Mouse (Mus musculus) embryonic facial prominence, embryonic 14.5 days (tissue): ENCODE data around the gene Mcf2l. TPM values are rescaled to one million over a fixed set of nuclear protein-coding genes. Genes with fewer than 3 reads are reported as not detected.

Experiments
- ATAC-seq: fragments of 200-750 bp; cut with Nextera tagmentation; 2 replicates; pipeline ENCODE4 v1.8.0; 2017; ENCODE audit warnings: low read depth, moderate number of reproducible peaks, moderate TSS enrichment
- DNase-seq: peaks from one replicate; pipeline ENCODE4 v3.0.0-alpha.2; 2015; ENCODE audit warnings: low spot score
- H3K27ac ChIP-seq: fragments of 300-500 bp; sonication (generic); replicated peaks from 2 replicates; pipeline ENCODE4 v1.5.1; 2014; ENCODE audit warnings: low read depth, mild to moderate bottlenecking, low read length, moderate library complexity
- H3K27me3 ChIP-seq: fragments of 300-500 bp; sonication (generic); replicated peaks from 2 replicates; pipeline ENCODE4 v1.6.1; 2014; ENCODE audit warnings: low read length; ENCODE audit not compliant: control insufficient read depth, insufficient read depth
- H3K36me3 ChIP-seq: fragments of 300-500 bp; sonication (generic); 2 replicates; pipeline ENCODE4 v1.6.1; 2014; ENCODE audit warnings: low read length, mixed read lengths; ENCODE audit not compliant: control insufficient read depth, insufficient read depth
- H3K4me1 ChIP-seq: fragments of 300-500 bp; sonication (generic); 2 replicates; pipeline ENCODE4 v1.6.1; 2014; ENCODE audit warnings: antibody characterized with exemption, low read length; ENCODE audit not compliant: control insufficient read depth, insufficient read depth
- H3K4me2 ChIP-seq: fragments of 300-500 bp; sonication (generic); 2 replicates; pipeline ENCODE4 v1.6.1; 2014; ENCODE audit warnings: low read depth, mild to moderate bottlenecking, low read length, moderate library complexity, mixed read lengths
- H3K4me3 ChIP-seq: fragments of 300-500 bp; sonication (generic); 2 replicates; pipeline ENCODE4 v1.5.1; 2014; ENCODE audit warnings: low read depth, mild to moderate bottlenecking, low read length
- H3K9ac ChIP-seq: fragments of 300-500 bp; sonication (generic); 2 replicates; pipeline ENCODE4 v1.6.1; 2014; ENCODE audit warnings: low read depth, mild to moderate bottlenecking, low read length, moderate library complexity, mixed read lengths
- H3K9me3 ChIP-seq: fragments of 300-500 bp; sonication (generic); 2 replicates; pipeline ENCODE4 v1.6.1; 2016; ENCODE audit warnings: low read length; ENCODE audit not compliant: control insufficient read depth
- WGBS: fragments of 180-500 bp; shearing (Covaris S2); extraction: QIAGEN DNeasy Blood & Tissue Kit; methylation state at CpG from one replicate; pipeline ENCODE4 v1.1.7; 2014; 5-methylcytosine and 5-hydroxymethylcytosine counted together
- polyA plus RNA-seq: library from polyadenylated mRNA; unstranded; fragments of >200 nt; fragmentation: Nextera tagmentation; extraction: Ambion mirVana; gene quantifications from 2 replicates; pipeline ENCODE4 v1.2.1, GENCODE M21; 2014

Gene Mcf2l
- polyA plus RNA-seq, 1 experiment from 2014 or later, result 20.3 TPM

GRCm38 (mm10) chr8:12978308-12978707, 104.7 kb downstream of the Mcf2l start:
- 67% methylated on average over 2 of the region's 2 CpGs for WGBS
- DNase-seq (no peak), ATAC-seq (no peak)
- Histone ChIP-seq H3K27me3 (no peaks in the 10 kb centered on the region), H3K4me1 (no peaks in the 10 kb centered on the region), H3K4me3 (no peak overlapping the region), H3K9ac (no peak overlapping the region), H3K4me2 (no peak overlapping the region), H3K27ac (no peak overlapping the region), H3K36me3 (peaks cover 13% of the 10 kb centered on the region; the same call in 1 of the 2 replicates), H3K9me3 (0 out of 2 replicates have a peak, but pooled peaks cover 5% of the 10 kb centered on the region)

GRCm38 (mm10) chr8:12978726-12979125, 105.1 kb downstream of the Mcf2l start:
- Histone ChIP-seq H3K4me2 (no peak overlapping the region), H3K4me1 (no peaks in the 10 kb centered on the region), H3K9me3 (0 out of 2 replicates have a peak, but pooled peaks cover 5% of the 10 kb centered on the region), H3K27ac (no peak overlapping the region), H3K4me3 (no peak overlapping the region), H3K27me3 (no peaks in the 10 kb centered on the region), H3K9ac (no peak overlapping the region), H3K36me3 (peaks cover 12% of the 10 kb centered on the region; the same call in 1 of the 2 replicates)
- 20% methylated on average over 5 of the region's 5 CpGs for WGBS
- DNase-seq (peak; percentile 89), ATAC-seq (peak; percentile 87)

- no peak overlapping the region for H3K27ac ChIP-seq
- H3K4me2 ChIP-seq, result no peak overlapping the region
- no peak for DNase-seq
- no peak overlapping the region for H3K9ac ChIP-seq
- 0 out of 2 replicates have a peak, but pooled peaks cover 5% of the 10 kb centered on the region for H3K9me3 ChIP-seq
- H3K4me1 ChIP-seq, result no peaks in the 10 kb centered on the region
- no peaks in the 10 kb centered on the region for H3K27me3 ChIP-seq
- H3K36me3 ChIP-seq, result peaks cover 5% of the 10 kb centered on the region; the same call in 1 of the 2 replicates
- 80% methylated on average over 18 of the region's 18 CpGs for WGBS
- H3K4me3 ChIP-seq, result no peak overlapping the region
- ATAC-seq, result peak; percentile 34; the same call in 1 of the 2 replicates
Measured at GRCm38 (mm10) chr8:12983681-12984467, 110.3 kb downstream of the Mcf2l start.

GRCm38 (mm10) chr8:12984601-12985243, 111.1 kb downstream of the Mcf2l start:
- no peaks in the 10 kb centered on the region for H3K27me3 ChIP-seq
- H3K4me3 ChIP-seq, result no peak overlapping the region
- no peak overlapping the region for H3K9ac ChIP-seq
- 0 out of 2 replicates have a peak, but pooled peaks cover 5% of the 10 kb centered on the region for H3K9me3 ChIP-seq
- DNase-seq (no peak), ATAC-seq (no peak)
- no peak overlapping the region for H3K27ac ChIP-seq
- H3K36me3 ChIP-seq, result peaks cover 5% of the 10 kb centered on the region; the same call in 1 of the 2 replicates
- no peak overlapping the region for H3K4me2 ChIP-seq
- no peaks in the 10 kb centered on the region for H3K4me1 ChIP-seq
- WGBS, result 82% methylated on average over 17 of the region's 17 CpGs

GRCm38 (mm10) chr8:12985259-12985658, 111.7 kb downstream of the Mcf2l start:
- no peak overlapping the region for H3K27ac ChIP-seq

GRCm38 (mm10) chr8:12987571-12987970, 114.0 kb downstream of the Mcf2l start:
- Histone ChIP-seq H3K4me1 (no peaks in the 10 kb centered on the region), H3K9me3 (no peaks in the 10 kb centered on the region), H3K27me3 (no peaks in the 10 kb centered on the region), H3K27ac (no peak overlapping the region), H3K4me3 (no peak overlapping the region), H3K4me2 (no peak overlapping the region), H3K36me3 (peaks cover 5% of the 10 kb centered on the region; the same call in 1 of the 2 replicates), H3K9ac (no peak overlapping the region)
- 73% methylated on average over 8 of the region's 8 CpGs for WGBS
- no peak for ATAC-seq
- DNase-seq, result no peak

More at GRCm38 (mm10) chr8:12985259-12985658, 111.7 kb downstream of the Mcf2l start:
- no peak overlapping the region for H3K4me3 ChIP-seq
- no peaks in the 10 kb centered on the region for H3K4me1 ChIP-seq
- no peaks in the 10 kb centered on the region for H3K27me3 ChIP-seq
- H3K4me2 ChIP-seq, result no peak overlapping the region
- peaks cover 5% of the 10 kb centered on the region; the same call in 1 of the 2 replicates for H3K36me3 ChIP-seq
- WGBS, result 87% methylated on average over 13 of the region's 13 CpGs
- ATAC-seq, result no peak
- H3K9ac ChIP-seq, result no peak overlapping the region
- 0 out of 2 replicates have a peak, but pooled peaks cover 5% of the 10 kb centered on the region for H3K9me3 ChIP-seq
- no peak for DNase-seq

- WGBS, result 73% methylated on average over 13 of the region's 13 CpGs
- DNase-seq (no peak), ATAC-seq (no peak)
- Histone ChIP-seq H3K4me3 (no peak overlapping the region), H3K4me2 (no peak overlapping the region), H3K27me3 (no peaks in the 10 kb centered on the region), H3K27ac (no peak overlapping the region), H3K4me1 (no peaks in the 10 kb centered on the region), H3K9ac (no peak overlapping the region), H3K36me3 (peaks cover 5% of the 10 kb centered on the region; the same call in 1 of the 2 replicates), H3K9me3 (no peaks in the 10 kb centered on the region)
Measured at GRCm38 (mm10) chr8:12988722-12989430, 115.3 kb downstream of the Mcf2l start.

- Histone ChIP-seq H3K27ac (no peak overlapping the region; the same call in 1 of the 2 replicates), H3K4me2 (no peak overlapping the region), H3K9me3 (no peaks in the 10 kb centered on the region), H3K4me1 (peaks cover 10% of the 10 kb centered on the region), H3K4me3 (no peak overlapping the region), H3K36me3 (no peaks in the 10 kb centered on the region), H3K9ac (no peak overlapping the region), H3K27me3 (no peaks in the 10 kb centered on the region)
- DNase-seq (peak; percentile 63), ATAC-seq (peak; percentile 51)
- WGBS, result 81% methylated on average over 10 of the region's 10 CpGs
Measured at GRCm38 (mm10) chr8:12991411-12991810, 117.8 kb downstream of the Mcf2l start.
